Mouse (Mus musculus): ENCODE results near the gene Cln6. TPM values are rescaled to one million over a fixed set of nuclear protein-coding genes. Genes with fewer than 3 reads are reported as not detected.

Gene Cln6
- polyA plus RNA-seq, 1 experiment from 2014 or later: 21.2 TPM

GRCm38 (mm10) chr9:62835705-62836446 is 2.7 kb upstream of the Cln6 start:
- WGBS: 51% methylated on average over 4 of the region's 4 CpGs
- H3K27me3 ChIP-seq: no peaks in the 10 kb centered on the region
- no peak overlapping the region for H3K4me2 ChIP-seq
- H3K27ac ChIP-seq: no peak overlapping the region
- no peaks in the 10 kb centered on the region for H3K9me3 ChIP-seq
- no peak overlapping the region for H3K9ac ChIP-seq
- no peak for ATAC-seq (ENCODE audit: insufficient number of reproducible peaks, insufficient read depth, low FRiP score, low TSS enrichment, low read depth)
- no peak overlapping the region for H3K4me3 ChIP-seq
- H3K36me3 ChIP-seq: 0 out of 2 replicates have a peak, but pooled peaks cover 2% of the 10 kb centered on the region
- H3K4me1 ChIP-seq: peaks cover 27% of the 10 kb centered on the region

GRCm38 (mm10) chr9:62837611-62838010 is 974 bp upstream of the Cln6 start:
- 50% methylated on average over 3 of the region's 3 CpGs for WGBS
- H3K4me3 ChIP-seq: no peak overlapping the region
- 0 out of 2 replicates have a peak overlapping the region, but pooled peaks have one; percentile 89 for H3K4me2 ChIP-seq
- H3K9ac ChIP-seq: no peak overlapping the region
- H3K9me3 ChIP-seq: no peaks in the 10 kb centered on the region
- no peak for ATAC-seq (ENCODE audit: insufficient number of reproducible peaks, insufficient read depth, low FRiP score, low TSS enrichment, low read depth)
- H3K27ac ChIP-seq: peak overlapping the region; percentile 92; the same call in 1 of the 2 replicates
- H3K27me3 ChIP-seq: no peaks in the 10 kb centered on the region
- H3K4me1 ChIP-seq: peaks cover 28% of the 10 kb centered on the region
- H3K36me3 ChIP-seq: 0 out of 2 replicates have a peak, but pooled peaks cover 2% of the 10 kb centered on the region

GRCm38 (mm10) chr9:62838146-62838505 is 459 bp upstream of the Cln6 start:
- 15% methylated on average over 8 of the region's 8 CpGs for WGBS
- H3K4me2 ChIP-seq: peak overlapping the region; percentile 89
- no peaks in the 10 kb centered on the region for H3K9me3 ChIP-seq
- H3K4me3 ChIP-seq: peak overlapping the region; percentile 69
- peaks cover 28% of the 10 kb centered on the region for H3K4me1 ChIP-seq
- ATAC-seq (ENCODE audit: insufficient number of reproducible peaks, insufficient read depth, low FRiP score, low TSS enrichment, low read depth): 0 out of 2 replicates have a peak, but pooled peaks have one; percentile 7
- H3K9ac ChIP-seq: peak overlapping the region; percentile 91; the same call in 1 of the 2 replicates
- H3K36me3 ChIP-seq: 0 out of 2 replicates have a peak, but pooled peaks cover 2% of the 10 kb centered on the region
- no peaks in the 10 kb centered on the region for H3K27me3 ChIP-seq
- H3K27ac ChIP-seq: peak overlapping the region; percentile 92

GRCm38 (mm10) chr9:62839172-62839770 is 686 bp downstream of the Cln6 start:
- H3K4me1 ChIP-seq: peaks cover 28% of the 10 kb centered on the region
- peak overlapping the region; percentile 69 for H3K4me3 ChIP-seq
- no peaks in the 10 kb centered on the region for H3K27me3 ChIP-seq
- 13% methylated on average over 14 of the region's 14 CpGs for WGBS
- H3K36me3 ChIP-seq: 0 out of 2 replicates have a peak, but pooled peaks cover 2% of the 10 kb centered on the region
- peak overlapping the region; percentile 92 for H3K27ac ChIP-seq
- H3K9me3 ChIP-seq: no peaks in the 10 kb centered on the region
- peak overlapping the region; percentile 91 for H3K9ac ChIP-seq
- no peak for ATAC-seq (ENCODE audit: insufficient number of reproducible peaks, insufficient read depth, low FRiP score, low TSS enrichment, low read depth)
- H3K4me2 ChIP-seq: peak overlapping the region; percentile 89

- Histone ChIP-seq H3K36me3 (peaks cover 15% of the 10 kb centered on the region; the same call in 1 of the 2 replicates), H3K4me2 (no peak overlapping the region), H3K9ac (0 out of 2 replicates have a peak overlapping the region, but pooled peaks have one; percentile 32), H3K4me1 (peaks cover 31% of the 10 kb centered on the region), H3K27me3 (no peaks in the 10 kb centered on the region), H3K27ac (no peak overlapping the region), H3K4me3 (no peak overlapping the region), H3K9me3 (no peaks in the 10 kb centered on the region)
- 81% methylated on average over 10 of the region's 10 CpGs for WGBS
- no peak for ATAC-seq (ENCODE audit: insufficient number of reproducible peaks, insufficient read depth, low FRiP score, low TSS enrichment, low read depth)
Observed at GRCm38 (mm10) chr9:62843356-62844024, 4.9 kb downstream of the Cln6 start.

GRCm38 (mm10) chr9:62844461-62844860 is 5.9 kb downstream of the Cln6 start:
- no peak overlapping the region for H3K9ac ChIP-seq
- H3K36me3 ChIP-seq: peaks cover 25% of the 10 kb centered on the region
- H3K4me2 ChIP-seq: no peak overlapping the region
- no peak overlapping the region for H3K4me3 ChIP-seq
- peaks cover 26% of the 10 kb centered on the region for H3K4me1 ChIP-seq
- no peaks in the 10 kb centered on the region for H3K27me3 ChIP-seq
- no peak overlapping the region for H3K27ac ChIP-seq
- WGBS: 95% methylated on average over 5 of the region's 5 CpGs
- no peak for ATAC-seq (ENCODE audit: insufficient number of reproducible peaks, insufficient read depth, low FRiP score, low TSS enrichment, low read depth)
- H3K9me3 ChIP-seq: no peaks in the 10 kb centered on the region

GRCm38 (mm10) chr9:62847694-62848093 is 9.1 kb downstream of the Cln6 start:
- H3K36me3 ChIP-seq: peaks cover 46% of the 10 kb centered on the region
- no peak overlapping the region for H3K4me3 ChIP-seq
- H3K9ac ChIP-seq: no peak overlapping the region
- H3K4me1 ChIP-seq: peaks cover 18% of the 10 kb centered on the region
- WGBS: 5% methylated on average over 3 of the region's 3 CpGs
- no peaks in the 10 kb centered on the region for H3K9me3 ChIP-seq
- ATAC-seq (ENCODE audit: insufficient number of reproducible peaks, insufficient read depth, low FRiP score, low TSS enrichment, low read depth): no peak
- no peak overlapping the region for H3K4me2 ChIP-seq
- no peaks in the 10 kb centered on the region for H3K27me3 ChIP-seq
- no peak overlapping the region for H3K27ac ChIP-seq

GRCm38 (mm10) chr9:62848641-62849040 is 10.1 kb downstream of the Cln6 start:
- WGBS: 93% methylated on average over 3 of the region's 3 CpGs
- H3K9me3 ChIP-seq: no peaks in the 10 kb centered on the region
- ATAC-seq (ENCODE audit: insufficient number of reproducible peaks, insufficient read depth, low FRiP score, low TSS enrichment, low read depth): no peak

GRCm38 (mm10) chr9:62851571-62851970 is 13.0 kb downstream of the Cln6 start:
- WGBS: 85% methylated on average over 2 of the region's 2 CpGs
- Histone ChIP-seq H3K36me3 (peaks cover 44% of the 10 kb centered on the region), H3K27me3 (no peaks in the 10 kb centered on the region), H3K9ac (no peak overlapping the region), H3K4me2 (no peak overlapping the region), H3K4me3 (no peak overlapping the region), H3K4me1 (peaks cover 20% of the 10 kb centered on the region), H3K27ac (no peak overlapping the region), H3K9me3 (no peaks in the 10 kb centered on the region)
- ATAC-seq (ENCODE audit: insufficient number of reproducible peaks, insufficient read depth, low FRiP score, low TSS enrichment, low read depth): no peak

More at GRCm38 (mm10) chr9:62848641-62849040, 10.1 kb downstream of the Cln6 start:
- H3K27ac ChIP-seq: no peak overlapping the region
- H3K9ac ChIP-seq: 0 out of 2 replicates have a peak overlapping the region, but pooled peaks have one; percentile 16
- no peak overlapping the region for H3K4me2 ChIP-seq
- peaks cover 46% of the 10 kb centered on the region for H3K36me3 ChIP-seq
- peaks cover 18% of the 10 kb centered on the region for H3K4me1 ChIP-seq
- no peaks in the 10 kb centered on the region for H3K27me3 ChIP-seq
- no peak overlapping the region for H3K4me3 ChIP-seq

- Histone ChIP-seq H3K36me3 (peaks cover 23% of the 10 kb centered on the region), H3K27me3 (no peaks in the 10 kb centered on the region), H3K4me2 (no peak overlapping the region), H3K9me3 (no peaks in the 10 kb centered on the region), H3K4me1 (peaks cover 35% of the 10 kb centered on the region), H3K4me3 (no peak overlapping the region), H3K27ac (no peak overlapping the region), H3K9ac (no peak overlapping the region)
- no peak for ATAC-seq (ENCODE audit: insufficient number of reproducible peaks, insufficient read depth, low FRiP score, low TSS enrichment, low read depth)
- WGBS: 53% methylated on average over 4 of the region's 4 CpGs
Observed at GRCm38 (mm10) chr9:62854483-62854882, 15.9 kb downstream of the Cln6 start.

GRCm38 (mm10) chr9:62857216-62857615 is 18.6 kb downstream of the Cln6 start:
- H3K4me2 ChIP-seq: peak overlapping the region; percentile 49
- no peak overlapping the region for H3K4me3 ChIP-seq
- no peaks in the 10 kb centered on the region for H3K36me3 ChIP-seq
- H3K9ac ChIP-seq: no peak overlapping the region
- H3K27ac ChIP-seq: peak overlapping the region; percentile 82
- H3K27me3 ChIP-seq: no peaks in the 10 kb centered on the region
- ATAC-seq (ENCODE audit: insufficient number of reproducible peaks, insufficient read depth, low FRiP score, low TSS enrichment, low read depth): no peak
- H3K4me1 ChIP-seq: peaks cover 36% of the 10 kb centered on the region
- 70% methylated on average over 9 of the region's 9 CpGs for WGBS
- no peaks in the 10 kb centered on the region for H3K9me3 ChIP-seq

Measured in embryonic facial prominence, embryonic 13.5 days (tissue).